Mouse (Mus musculus) G1E (cell line): ENCODE measurements around the gene Nrxn3.

Source experiments
- CTCF ChIP-seq: IDR thresholded peaks from 2 replicates; pipeline ENCODE4 v1.5.1; 2012; ENCODE audit warnings: low read depth, low read length, inconsistent platforms, mixed read lengths
- GATA1 ChIP-seq: IDR thresholded peaks from 2 replicates; pipeline ENCODE4 v1.6.1; 2012; ENCODE audit warnings: borderline replicate concordance, low read length, inconsistent platforms, mixed read lengths
- GATA2 ChIP-seq: IDR thresholded peaks from 2 replicates; pipeline ENCODE4 v1.6.1; 2012; ENCODE audit warnings: low read depth, low read length, inconsistent platforms, borderline replicate concordance
- POLR2AphosphoS5 ChIP-seq: IDR thresholded peaks from 2 replicates; pipeline ENCODE4 v1.6.1; 2012; ENCODE audit warnings: low read depth, low read length, inconsistent platforms; ENCODE audit not compliant: insufficient replicate concordance
- TAL1 ChIP-seq: conservative IDR thresholded peaks from 2 replicates; pipeline ENCODE4 v1.6.1; 2012; ENCODE audit warnings: low read depth, low read length, inconsistent platforms, mixed read lengths

GRCm38 (mm10) chr12:89471874-89472273 lies 749.2 kb downstream of the Nrxn3 start:
- no peak for TF ChIP-seq GATA1
- no peak for TF ChIP-seq CTCF
- TF ChIP-seq TAL1 = no peak
- TF ChIP-seq POLR2AphosphoS5 = no peak
- no peak for TF ChIP-seq GATA2
